Mouse (Mus musculus) C2C12 (cell line): Measurements from ENCODE around the gene Slc16a13. TPM values are rescaled to one million over a fixed set of nuclear protein-coding genes. Genes with fewer than 3 reads are reported as not detected.
A peak's percentile ranks its signal among the peaks of the same experiment; 100 is the strongest.

ENCODE experiments used
- H3K27me3 ChIP-seq: one replicate; pipeline ENCODE4 v1.6.1; 2011; ENCODE audit not compliant: control insufficient read depth, insufficient read depth, insufficient read length
- H3K36me3 ChIP-seq: one replicate; pipeline ENCODE4 v1.6.1; 2011; ENCODE audit not compliant: control insufficient read depth, insufficient read depth
- H3K4me3 ChIP-seq: one replicate; pipeline ENCODE4 v1.5.1; 2011; ENCODE audit warnings: mild to moderate bottlenecking, control low read depth; ENCODE audit not compliant: poor library complexity, insufficient read depth, severe bottlenecking
- H3K79me2 ChIP-seq: one replicate; pipeline ENCODE4 v1.6.1; 2011; ENCODE audit not compliant: control insufficient read depth, insufficient read depth
- H3K79me3 ChIP-seq: one replicate; pipeline ENCODE4 v1.6.1; 2011; ENCODE audit warnings: low read depth, control low read depth
- H3ac ChIP-seq: one replicate; pipeline ENCODE3; 2011; ENCODE audit warnings: low read depth; ENCODE audit not compliant: control insufficient read depth, insufficient read length
- CEBPB ChIP-seq: IDR thresholded peaks from one replicate; pipeline ENCODE4 v1.6.1; 2011; ENCODE audit warnings: low read depth, mild to moderate bottlenecking, control low read depth, moderate library complexity
- CTCF ChIP-seq: IDR thresholded peaks from one replicate; pipeline ENCODE4 v1.5.1; 2011; ENCODE audit not compliant: control insufficient read depth, insufficient read depth, insufficient read length
- FOSL1 ChIP-seq: IDR thresholded peaks from one replicate; pipeline ENCODE4 v1.8.0; 2011; ENCODE audit warnings: mild to moderate bottlenecking, low read length; ENCODE audit not compliant: poor library complexity, insufficient read depth, severe bottlenecking
- MAX ChIP-seq: IDR thresholded peaks from one replicate; pipeline ENCODE4 v1.6.1; 2011; ENCODE audit warnings: mild to moderate bottlenecking, control low read depth
- MYOD1 ChIP-seq: IDR thresholded peaks from one replicate; pipeline ENCODE4 v1.6.1; 2011; ENCODE audit warnings: low read depth; ENCODE audit not compliant: control insufficient read depth, insufficient read length
- MYOG ChIP-seq: IDR thresholded peaks from one replicate; pipeline ENCODE4 v1.6.1; 2011; ENCODE audit not compliant: control insufficient read depth, insufficient read length; ENCODE audit errors: extremely low read depth
- USF1 ChIP-seq: IDR thresholded peaks from one replicate; pipeline ENCODE4 v1.6.1; 2011; ENCODE audit warnings: low read depth, mild to moderate bottlenecking, control low read depth, moderate library complexity
- polyA plus RNA-seq: library from polyadenylated mRNA; unstranded; fragments of >200 nt; fragmentation: generic; extraction: Trizol; gene quantifications from one replicate; pipeline ENCODE4 v1.2.1, GENCODE M21; 2012; ENCODE audit warnings: missing spikeins

Slc16a13 gene
- polyA plus RNA-seq, 1 experiment, result 22.0 TPM

GRCm38 (mm10) chr11:70201691-70202090 is 19.2 kb downstream of the Slc16a13 start:
- H3K36me3 ChIP-seq, result no peaks in the 10 kb centered on the region
- H3K79me2 ChIP-seq, result no peaks in the 10 kb centered on the region
- peaks cover 3% of the 10 kb centered on the region for H3K79me3 ChIP-seq
- no peaks in the 10 kb centered on the region for H3K27me3 ChIP-seq
- H3ac ChIP-seq, result no peak overlapping the region
- TF ChIP-seq CEBPB (no peak), CTCF (peak; percentile 86)
- no peak overlapping the region for H3K4me3 ChIP-seq

- TF ChIP-seq FOSL1 (no peak), CEBPB (no peak), USF1 (peak; percentile 72), MYOG (no peak), CTCF (no peak), MAX (no peak), MYOD1 (no peak)
These were observed 20.7 kb downstream of the Slc16a13 start for GRCm38 (mm10) chr11:70200036-70200608.

GRCm38 (mm10) chr11:70199107-70199506 is 21.8 kb downstream of the Slc16a13 start:
- H3K36me3 ChIP-seq, result peaks cover 4% of the 10 kb centered on the region
- peaks cover 3% of the 10 kb centered on the region for H3K79me3 ChIP-seq
- no peak overlapping the region for H3ac ChIP-seq
- H3K79me2 ChIP-seq, result no peaks in the 10 kb centered on the region
- no peaks in the 10 kb centered on the region for H3K27me3 ChIP-seq
- no peak for TF ChIP-seq MYOD1
- no peak for TF ChIP-seq FOSL1
- no peak for TF ChIP-seq USF1
- peak overlapping the region; percentile 2 for H3K4me3 ChIP-seq

More at GRCm38 (mm10) chr11:70200036-70200608, 20.7 kb downstream of the Slc16a13 start:
- Histone ChIP-seq H3K79me3 (peaks cover 3% of the 10 kb centered on the region), H3K79me2 (no peaks in the 10 kb centered on the region), H3K4me3 (no peak overlapping the region), H3K36me3 (peaks cover 4% of the 10 kb centered on the region), H3K27me3 (no peaks in the 10 kb centered on the region), H3ac (peak overlapping the region; percentile 31)

GRCm38 (mm10) chr11:70198332-70198731 is 22.5 kb downstream of the Slc16a13 start:
- H3K4me3 ChIP-seq, result no peak overlapping the region
- H3ac ChIP-seq, result no peak overlapping the region
- peaks cover 3% of the 10 kb centered on the region for H3K79me3 ChIP-seq
- H3K36me3 ChIP-seq, result peaks cover 4% of the 10 kb centered on the region
- TF ChIP-seq MAX (peak; percentile 53), MYOD1 (no peak), CTCF (no peak), USF1 (peak; percentile 13), MYOG (no peak), CEBPB (peak; percentile 83), FOSL1 (peak; percentile 93)
- H3K79me2 ChIP-seq, result no peaks in the 10 kb centered on the region
- no peaks in the 10 kb centered on the region for H3K27me3 ChIP-seq

- Histone ChIP-seq H3K36me3 (peaks cover 4% of the 10 kb centered on the region), H3ac (peak overlapping the region; percentile 19), H3K79me3 (no peaks in the 10 kb centered on the region), H3K79me2 (no peaks in the 10 kb centered on the region), H3K27me3 (no peaks in the 10 kb centered on the region), H3K4me3 (no peak overlapping the region)
- TF ChIP-seq MAX, result no peak
- TF ChIP-seq CEBPB, result peak; percentile 81
- peak; percentile 63 for TF ChIP-seq MYOD1
- peak; percentile 44 for TF ChIP-seq FOSL1
- TF ChIP-seq USF1, result no peak
These were observed 27.2 kb downstream of the Slc16a13 start for GRCm38 (mm10) chr11:70193354-70194285.

- TF ChIP-seq CEBPB (no peak), USF1 (no peak), MAX (no peak), MYOG (no peak), CTCF (no peak), MYOD1 (no peak), FOSL1 (no peak)
- Histone ChIP-seq H3K79me2 (no peaks in the 10 kb centered on the region), H3K4me3 (no peak overlapping the region), H3K27me3 (no peaks in the 10 kb centered on the region), H3K36me3 (peaks cover 4% of the 10 kb centered on the region), H3K79me3 (no peaks in the 10 kb centered on the region), H3ac (no peak overlapping the region)
These were observed 28.7 kb downstream of the Slc16a13 start for GRCm38 (mm10) chr11:70192157-70192556.
